Mouse (Mus musculus) lung, postnatal 14 days (tissue): ENCODE measurements at regions not wholly inside any gene's neighbourhood (a gene's known extent, or its start where the extent isn't known, plus 50 kb on each side); places are given as distances from the start of the nearest gene placed in this dataset.
"Not testable (repeated sequence)": the region's sequence is repeated elsewhere in the genome, so short reads cannot be mapped to it uniquely, and the experiment has no call there.

Experiments used
- DNase-seq: peaks from one replicate; pipeline ENCODE4 v3.0.0; 2021

GRCm38 (mm10) chr5:91822844-91823576 lies 139.9 kb downstream of the Rchy1 start:
- no peak for DNase-seq

- no peak for DNase-seq
These were observed 144.1 kb downstream of the Rchy1 start for GRCm38 (mm10) chr5:91818800-91819199.

GRCm38 (mm10) chr5:91818195-91818594 lies 144.7 kb downstream of the Rchy1 start:
- DNase-seq, result no peak

GRCm38 (mm10) chr5:91816376-91816950 lies 146.4 kb downstream of the Rchy1 start:
- no peak for DNase-seq

GRCm38 (mm10) chr5:91814956-91815355 lies 147.9 kb downstream of the Rchy1 start:
- DNase-seq, result no peak

- DNase-seq, result no peak
These were observed 148.5 kb downstream of the Rchy1 start for GRCm38 (mm10) chr5:91814417-91814762.

GRCm38 (mm10) chr5:91813547-91814416 lies 149.1 kb downstream of the Rchy1 start:
- no peak for DNase-seq

GRCm38 (mm10) chr5:91807070-91808065 lies 155.5 kb downstream of the Rchy1 start:
- DNase-seq, result no peak

- no peak for DNase-seq
These were observed 161.4 kb downstream of the Rchy1 start for GRCm38 (mm10) chr5:91801297-91801980.

GRCm38 (mm10) chr5:91797362-91797761 lies 165.5 kb downstream of the Rchy1 start:
- DNase-seq, result no peak

GRCm38 (mm10) chr5:91792732-91793131 lies 170.1 kb downstream of the Rchy1 start:
- no peak for DNase-seq

- DNase-seq, result no peak
These were observed 172.5 kb downstream of the Rchy1 start for GRCm38 (mm10) chr5:91790412-91790811.

- DNase-seq, result no peak
These were observed 178.9 kb downstream of the Rchy1 start for GRCm38 (mm10) chr5:91783966-91784365.

GRCm38 (mm10) chr5:91776971-91777370 lies 185.9 kb downstream of the Rchy1 start:
- DNase-seq, result no peak

- no peak for DNase-seq
These were observed 188.8 kb downstream of the Rchy1 start for GRCm38 (mm10) chr5:91774065-91774464.

GRCm38 (mm10) chr5:91767886-91768285 lies 195.0 kb downstream of the Rchy1 start:
- no peak for DNase-seq

GRCm38 (mm10) chr5:91767060-91767459 lies 195.8 kb downstream of the Rchy1 start:
- no peak for DNase-seq

- DNase-seq, result no peak
These were observed 198.2 kb downstream of the Rchy1 start for GRCm38 (mm10) chr5:91764621-91765020.

GRCm38 (mm10) chr5:91762589-91762988 lies 200.3 kb downstream of the Rchy1 start:
- no peak for DNase-seq

- no peak for DNase-seq
These were observed 206.9 kb downstream of the Rchy1 start for GRCm38 (mm10) chr5:91755958-91756357.

- DNase-seq, result not testable (repeated sequence)
These were observed 210.0 kb downstream of the Rchy1 start for GRCm38 (mm10) chr5:91752846-91753245.

GRCm38 (mm10) chr5:91751168-91751567 lies 211.7 kb downstream of the Rchy1 start:
- DNase-seq, result no peak
